Mouse (Mus musculus): ENCODE measurements around the gene Coro7. TPM values are rescaled to one million over a fixed set of nuclear protein-coding genes. Genes with fewer than 3 reads are reported as not detected.
A peak's percentile ranks its signal among the peaks of the same experiment; 100 is the strongest.

Coro7 gene
- polyA plus RNA-seq, 1 experiment from 2014 or later = 35.5 TPM

GRCm38 (mm10) chr16:4633661-4634060, 45.9 kb downstream of the Coro7 start:
- Histone ChIP-seq H3K4me2 (no peak overlapping the region), H3K4me1 (no peaks in the 10 kb centered on the region), H3K4me3 (replicated peaks) (no peak overlapping the region), H3K9ac (replicated peaks) (no peak overlapping the region), H3K27me3 (replicated peaks) (no peaks in the 10 kb centered on the region), H3K9me3 (replicated peaks) (no peaks in the 10 kb centered on the region), H3K27ac (replicated peaks) (no peak overlapping the region), H3K36me3 (peaks cover 27% of the 10 kb centered on the region)
- no peak for ATAC-seq (ENCODE audit: low FRiP score)
- WGBS = 90% methylated on average over 3 of the region's 3 CpGs

DNA sequence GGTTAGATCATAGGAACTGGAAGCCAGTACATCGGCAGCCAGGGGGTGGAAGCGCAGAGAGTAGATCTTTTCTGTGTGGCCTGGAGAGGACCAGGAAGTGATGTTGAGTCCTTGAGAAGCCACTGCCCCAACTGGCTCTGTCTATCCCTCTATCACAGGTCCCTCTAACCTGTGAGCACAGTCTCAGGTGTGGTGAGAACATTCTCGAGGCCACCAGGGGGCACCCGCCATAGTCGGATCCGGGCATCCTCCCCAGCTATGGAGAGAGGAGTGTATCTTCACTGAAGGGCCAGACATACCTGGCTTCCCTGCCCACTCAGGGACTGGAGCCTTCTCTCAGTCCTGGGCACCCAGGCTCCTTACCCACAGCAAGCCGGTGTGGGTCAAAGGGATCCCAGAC, 47.5 kb downstream of the Coro7 start:
- H3K9me3 ChIP-seq (replicated peaks) = no peaks in the 10 kb centered on the region
- peaks cover 41% of the 10 kb centered on the region for H3K36me3 ChIP-seq
- H3K4me1 ChIP-seq = no peaks in the 10 kb centered on the region
- H3K27me3 ChIP-seq (replicated peaks) = no peaks in the 10 kb centered on the region
- H3K4me3 ChIP-seq (replicated peaks) = no peak overlapping the region
- no peak overlapping the region for H3K4me2 ChIP-seq
- WGBS = 53% methylated on average over 7 of the region's 7 CpGs
- H3K9ac ChIP-seq (replicated peaks) = no peak overlapping the region
- ATAC-seq (ENCODE audit: low FRiP score) = no peak
- H3K27ac ChIP-seq (replicated peaks) = no peak overlapping the region

DNA sequence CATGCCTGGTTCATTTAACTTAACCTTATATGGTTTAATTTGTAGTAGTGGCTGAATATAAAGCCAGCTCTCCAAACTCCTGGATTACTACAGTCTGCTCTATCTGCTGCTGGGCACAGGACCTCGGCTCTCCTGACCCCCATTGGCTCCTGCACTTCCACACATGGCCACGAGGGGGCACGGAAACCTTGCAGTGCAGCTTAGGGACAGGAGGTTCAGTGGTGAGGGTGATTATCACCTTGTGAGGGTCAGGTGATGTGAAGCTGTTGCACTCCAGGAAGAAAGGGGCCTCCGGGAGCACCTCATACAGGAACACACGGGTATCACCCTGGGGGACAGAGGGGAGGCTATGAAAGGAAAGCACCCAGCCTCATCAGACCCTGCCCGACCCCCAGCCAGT, 49.6 kb downstream of the Coro7 start:
- 26% methylated on average over 6 of the region's 6 CpGs for WGBS
- ATAC-seq (ENCODE audit: low FRiP score) = no peak
- H3K36me3 ChIP-seq = peaks cover 47% of the 10 kb centered on the region

DNA sequence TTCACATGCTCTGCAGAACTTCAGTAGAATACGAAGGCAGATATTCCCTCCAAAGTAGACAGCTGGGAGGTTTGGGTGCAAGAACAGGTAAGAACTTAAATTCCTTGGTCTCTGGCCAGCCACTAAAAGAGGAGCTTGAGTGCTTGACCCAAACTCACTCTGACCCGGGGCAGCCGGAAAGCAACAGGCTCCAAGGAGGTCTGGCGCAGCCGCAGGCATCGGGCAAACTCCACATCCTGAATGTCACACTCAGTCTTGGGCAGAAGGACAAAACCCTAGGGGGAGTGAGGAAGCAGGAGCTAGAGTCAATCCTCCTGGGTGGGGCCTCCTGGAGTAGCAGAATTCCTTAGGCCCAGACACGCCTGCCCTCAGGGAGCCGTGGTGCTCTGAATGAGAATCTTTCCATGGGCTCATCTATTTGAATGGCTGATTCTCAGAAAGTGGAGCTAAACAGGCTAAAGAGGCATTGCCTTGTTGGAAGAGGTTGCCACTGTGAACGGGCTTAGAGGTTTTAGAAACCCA, 50.6 kb downstream of the Coro7 start:
- Histone ChIP-seq H3K4me2 (no peak overlapping the region), H3K4me3 (replicated peaks) (no peak overlapping the region), H3K4me1 (peaks cover 2% of the 10 kb centered on the region; the same call in 1 of the 2 replicates), H3K36me3 (peaks cover 43% of the 10 kb centered on the region), H3K9me3 (replicated peaks) (no peaks in the 10 kb centered on the region), H3K9ac (replicated peaks) (no peak overlapping the region), H3K27me3 (replicated peaks) (no peaks in the 10 kb centered on the region), H3K27ac (replicated peaks) (no peak overlapping the region)
- no peak for ATAC-seq (ENCODE audit: low FRiP score)
- 94% methylated on average over 9 of the region's 9 CpGs for WGBS

More for the DNA sequence above, 49.6 kb downstream of the Coro7 start:
- H3K4me2 ChIP-seq = no peak overlapping the region
- H3K4me3 ChIP-seq (replicated peaks) = no peak overlapping the region
- H3K9ac ChIP-seq (replicated peaks) = no peak overlapping the region
- no peaks in the 10 kb centered on the region for H3K9me3 ChIP-seq (replicated peaks)
- no peak overlapping the region for H3K27ac ChIP-seq (replicated peaks)
- H3K27me3 ChIP-seq (replicated peaks) = no peaks in the 10 kb centered on the region
- H3K4me1 ChIP-seq = no peaks in the 10 kb centered on the region

DNA sequence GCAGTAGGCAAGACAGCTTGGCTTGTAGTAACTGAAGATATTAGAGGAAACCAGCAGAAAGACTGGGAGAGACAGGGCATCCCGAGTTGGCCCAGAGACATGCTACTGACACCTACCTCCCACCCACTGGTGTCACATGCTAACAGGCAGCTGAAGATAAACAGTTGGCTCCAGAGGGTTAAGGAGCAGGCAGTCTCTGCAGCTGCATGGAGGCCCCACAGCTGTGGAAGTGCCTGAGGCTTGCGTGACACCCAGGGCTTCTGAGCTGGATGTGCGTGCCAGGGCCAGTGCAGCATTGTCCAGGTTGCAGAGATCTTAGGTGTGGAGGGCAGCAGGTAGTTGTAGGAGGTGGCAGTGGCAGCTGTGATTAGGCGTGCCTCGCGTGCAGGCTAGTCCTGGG, 52.5 kb downstream of the Coro7 start:
- ATAC-seq (ENCODE audit: low FRiP score) = no peak
- H3K27me3 ChIP-seq (replicated peaks) = no peaks in the 10 kb centered on the region
- no peak overlapping the region for H3K4me2 ChIP-seq
- no peak overlapping the region for H3K27ac ChIP-seq (replicated peaks)
- peaks cover 33% of the 10 kb centered on the region for H3K36me3 ChIP-seq
- H3K9ac ChIP-seq (replicated peaks) = no peak overlapping the region
- 91% methylated on average over 6 of the region's 6 CpGs for WGBS
- no peak overlapping the region for H3K4me3 ChIP-seq (replicated peaks)
- no peaks in the 10 kb centered on the region for H3K9me3 ChIP-seq (replicated peaks)
- peaks cover 20% of the 10 kb centered on the region for H3K4me1 ChIP-seq

DNA sequence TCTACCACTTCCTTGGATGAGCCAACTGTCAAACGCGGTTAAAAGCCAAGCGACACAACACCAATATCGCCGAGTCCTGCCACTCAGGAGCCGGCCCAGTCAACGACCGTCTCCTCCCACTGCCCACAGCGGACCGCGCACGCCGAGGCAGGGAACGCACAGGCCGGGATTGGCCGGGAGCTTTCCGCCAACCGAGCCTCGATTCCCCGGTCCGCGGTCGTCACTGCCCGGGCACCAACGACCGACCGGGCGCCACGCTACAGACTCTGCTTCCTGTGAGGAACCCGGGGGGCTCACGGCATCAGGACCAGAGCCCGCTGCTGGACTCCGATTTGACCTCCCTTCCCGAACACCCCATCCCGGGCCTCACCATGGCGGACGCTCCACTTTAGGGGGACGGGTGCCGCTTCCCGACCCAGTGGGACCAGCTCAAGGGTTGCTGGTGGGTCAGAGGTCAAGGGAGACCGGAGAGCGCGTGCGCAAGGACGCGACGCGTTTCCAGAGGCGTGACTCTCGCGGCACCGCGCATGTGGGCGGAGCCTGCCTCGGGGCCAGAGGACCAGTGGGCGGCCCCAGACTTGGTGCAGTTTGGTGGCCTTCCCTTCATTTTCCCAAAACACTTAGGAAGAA, 55.0 kb downstream of the Coro7 start, which contains the start of gene Pam16:
Pam16 (minus strand) TSS at position 508 of the 630 bp plus-strand sequence.
- Histone ChIP-seq H3K4me1 (peaks cover 29% of the 10 kb centered on the region), H3K36me3 (peaks cover 29% of the 10 kb centered on the region), H3K27me3 (replicated peaks) (no peaks in the 10 kb centered on the region), H3K9me3 (replicated peaks) (no peaks in the 10 kb centered on the region), H3K27ac (replicated peaks) (peak within 1 kb of the TSS; percentile 83), H3K4me2 (peak within 1 kb of the TSS; percentile 62), H3K9ac (replicated peaks) (peak within 1 kb of the TSS; percentile 75), H3K4me3 (replicated peaks) (peak within 1 kb of the TSS; percentile 69)
- under 1% methylated on average over 56 of the region's 56 CpGs for WGBS
- ATAC-seq (ENCODE audit: low FRiP score) = peak; percentile 93

- peak; percentile 30; the same call in 1 of the 2 replicates for ATAC-seq (ENCODE audit: low FRiP score)
- H3K9ac ChIP-seq (replicated peaks) = peak overlapping the region; percentile 75
- H3K4me2 ChIP-seq = peak overlapping the region; percentile 62
- no peaks in the 10 kb centered on the region for H3K27me3 ChIP-seq (replicated peaks)
- peaks cover 29% of the 10 kb centered on the region for H3K4me1 ChIP-seq
- H3K4me3 ChIP-seq (replicated peaks) = peak overlapping the region; percentile 69
- 12% methylated on average over 9 of the region's 9 CpGs for WGBS
- peaks cover 24% of the 10 kb centered on the region for H3K36me3 ChIP-seq
- H3K9me3 ChIP-seq (replicated peaks) = no peaks in the 10 kb centered on the region
- H3K27ac ChIP-seq (replicated peaks) = peak overlapping the region; percentile 83
Measured at GRCm38 (mm10) chr16:4624074-4624473, 55.5 kb downstream of the Coro7 start.

DNA sequence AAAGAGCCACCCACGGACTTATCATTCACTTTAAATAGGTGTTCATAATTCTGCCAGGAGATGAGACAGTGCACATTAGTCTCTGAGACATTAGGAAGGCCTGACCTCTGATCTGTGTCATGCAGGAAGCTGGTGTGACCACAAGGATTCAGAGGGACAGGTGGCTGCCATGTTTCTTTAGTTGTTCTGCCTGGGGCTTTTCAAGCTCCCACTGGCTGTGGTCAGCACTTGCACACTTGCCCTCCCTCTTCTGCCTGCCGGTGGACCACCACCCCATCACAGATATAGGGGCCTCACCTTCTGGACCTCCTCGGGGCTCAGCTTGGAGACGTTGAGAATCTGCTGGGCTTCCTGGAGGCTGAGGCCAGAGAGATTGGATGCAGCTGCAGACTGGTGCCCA, 62.7 kb downstream of the Coro7 start:
- no peaks in the 10 kb centered on the region for H3K9me3 ChIP-seq (replicated peaks)
- ATAC-seq (ENCODE audit: low FRiP score) = no peak
- H3K36me3 ChIP-seq = peaks cover 54% of the 10 kb centered on the region
- no peak overlapping the region for H3K4me3 ChIP-seq (replicated peaks)
- H3K4me1 ChIP-seq = peaks cover 6% of the 10 kb centered on the region
- no peak overlapping the region for H3K4me2 ChIP-seq
- 91% methylated on average over 4 of the region's 4 CpGs for WGBS
- H3K27ac ChIP-seq (replicated peaks) = no peak overlapping the region
- no peak overlapping the region for H3K9ac ChIP-seq (replicated peaks)
- H3K27me3 ChIP-seq (replicated peaks) = no peaks in the 10 kb centered on the region

DNA sequence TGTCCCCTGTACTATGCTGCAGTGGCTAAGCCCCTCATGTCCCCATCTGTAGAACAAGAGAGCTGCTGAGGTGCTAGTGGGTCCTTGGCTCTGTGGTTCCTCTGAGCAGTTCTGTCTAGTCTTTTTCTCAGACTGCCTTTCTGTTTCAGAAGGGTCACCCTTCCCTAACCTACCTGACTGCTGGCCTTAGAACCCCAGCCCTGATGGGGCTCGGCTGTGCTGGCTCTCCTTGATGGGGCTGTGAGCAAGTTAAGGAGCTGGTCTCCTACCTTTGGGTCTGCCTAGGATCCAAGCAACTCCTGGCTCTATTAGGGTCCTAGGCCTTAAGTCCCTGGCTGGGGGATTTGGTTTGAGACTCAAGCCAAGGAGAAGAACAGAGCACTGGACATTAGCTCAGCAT, 64.3 kb downstream of the Coro7 start:
- peaks cover 66% of the 10 kb centered on the region for H3K36me3 ChIP-seq
- H3K9me3 ChIP-seq (replicated peaks) = no peaks in the 10 kb centered on the region
- no peaks in the 10 kb centered on the region for H3K27me3 ChIP-seq (replicated peaks)
- no peaks in the 10 kb centered on the region for H3K4me1 ChIP-seq
- no peak overlapping the region for H3K27ac ChIP-seq (replicated peaks)
- ATAC-seq (ENCODE audit: low FRiP score) = no peak
- no peak overlapping the region for H3K9ac ChIP-seq (replicated peaks)
- 80% methylated on average over 1 of the region's 1 CpGs for WGBS
- H3K4me3 ChIP-seq (replicated peaks) = no peak overlapping the region
- no peak overlapping the region for H3K4me2 ChIP-seq

DNA sequence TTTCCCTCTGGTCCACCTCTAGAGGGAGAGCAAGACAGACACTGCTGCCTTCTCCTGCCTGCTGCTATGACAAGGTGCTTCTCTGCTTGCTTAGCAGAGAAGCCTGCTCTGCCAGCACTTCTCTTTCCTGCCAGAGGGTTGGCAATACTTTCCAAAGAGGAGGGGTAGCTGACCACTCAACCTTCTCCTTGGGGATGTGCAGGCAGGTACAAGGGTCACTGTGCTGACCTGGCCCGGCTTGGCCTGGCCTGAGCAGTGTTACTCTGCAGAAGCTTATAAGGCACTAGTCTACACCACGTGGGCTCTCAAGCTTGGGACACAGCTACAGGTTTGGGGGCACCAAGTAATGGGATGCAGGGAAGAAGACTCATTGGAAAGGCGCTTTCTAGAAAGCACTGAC, 64.9 kb downstream of the Coro7 start:
- Histone ChIP-seq H3K4me3 (replicated peaks) (no peak overlapping the region), H3K9me3 (replicated peaks) (no peaks in the 10 kb centered on the region), H3K9ac (replicated peaks) (no peak overlapping the region), H3K27ac (replicated peaks) (no peak overlapping the region), H3K4me1 (no peaks in the 10 kb centered on the region), H3K27me3 (replicated peaks) (no peaks in the 10 kb centered on the region), H3K4me2 (no peak overlapping the region), H3K36me3 (peaks cover 72% of the 10 kb centered on the region)
- WGBS = 92% methylated on average over 3 of the region's 3 CpGs
- ATAC-seq (ENCODE audit: low FRiP score) = no peak

GRCm38 (mm10) chr16:4613736-4614135, 65.8 kb downstream of the Coro7 start:
- Histone ChIP-seq H3K27me3 (replicated peaks) (no peaks in the 10 kb centered on the region), H3K4me2 (no peak overlapping the region), H3K9me3 (replicated peaks) (no peaks in the 10 kb centered on the region), H3K27ac (replicated peaks) (no peak overlapping the region), H3K9ac (replicated peaks) (no peak overlapping the region), H3K36me3 (peaks cover 77% of the 10 kb centered on the region), H3K4me3 (replicated peaks) (no peak overlapping the region), H3K4me1 (0 out of 2 replicates have a peak, but pooled peaks cover under 1% of the 10 kb centered on the region)
- ATAC-seq (ENCODE audit: low FRiP score) = no peak
- WGBS = 91% methylated on average over 9 of the region's 9 CpGs

DNA sequence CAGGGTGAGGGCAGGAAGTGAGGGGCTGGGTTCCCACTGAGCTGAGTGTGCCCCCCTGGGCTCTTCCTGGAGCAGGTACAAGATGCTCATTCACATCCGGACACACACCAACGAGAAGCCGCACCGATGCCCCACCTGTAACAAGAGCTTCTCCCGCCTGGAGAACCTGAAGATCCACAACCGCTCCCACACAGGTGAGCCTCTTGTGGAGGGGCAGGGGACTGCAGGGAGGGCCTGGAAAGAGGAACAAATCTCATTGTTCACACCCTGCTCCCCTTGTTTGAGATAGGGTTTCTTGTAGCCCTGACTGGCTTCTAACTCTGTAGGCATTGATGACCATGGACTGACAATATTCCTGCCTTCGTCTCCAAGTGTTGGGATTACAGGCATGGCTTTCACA, 67.9 kb downstream of the Coro7 start:
- no peak for ATAC-seq (ENCODE audit: low FRiP score)
- 94% methylated on average over 7 of the region's 7 CpGs for WGBS

More for the DNA sequence above, 67.9 kb downstream of the Coro7 start:
- H3K4me3 ChIP-seq (replicated peaks) = no peak overlapping the region
- H3K4me2 ChIP-seq = no peak overlapping the region
- peaks cover 69% of the 10 kb centered on the region for H3K36me3 ChIP-seq
- H3K27ac ChIP-seq (replicated peaks) = no peak overlapping the region
- no peak overlapping the region for H3K9ac ChIP-seq (replicated peaks)
- H3K9me3 ChIP-seq (replicated peaks) = no peaks in the 10 kb centered on the region
- no peaks in the 10 kb centered on the region for H3K27me3 ChIP-seq (replicated peaks)
- peaks cover 16% of the 10 kb centered on the region for H3K4me1 ChIP-seq

All from neural tube, embryonic 15.5 days (tissue).